Mouse (Mus musculus) embryonic facial prominence, embryonic 11.5 days (tissue): Measurements from ENCODE around the gene Olfr270. TPM values are rescaled to one million over a fixed set of nuclear protein-coding genes. Genes with fewer than 3 reads are reported as not detected.

Experiments
- ATAC-seq: fragments of 200-750 bp; cut with Nextera tagmentation; replicated peaks from 2 replicates; pipeline ENCODE4 v1.8.0; 2017; ENCODE audit warnings: low read depth; ENCODE audit not compliant: insufficient number of reproducible peaks, low FRiP score, low TSS enrichment
- DNase-seq: peaks from one replicate; pipeline ENCODE4 v3.0.0-alpha.2; 2015; ENCODE audit warnings: low spot score
- H3K27ac ChIP-seq: fragments of 300-500 bp; sonication (generic); replicated peaks from 2 replicates; pipeline ENCODE4 v1.5.1; 2014; ENCODE audit warnings: mild to moderate bottlenecking, low read depth, low read length, control low read depth
- H3K27me3 ChIP-seq: fragments of 300-500 bp; sonication (generic); 2 replicates; pipeline ENCODE4 v1.6.1; 2014; ENCODE audit warnings: mild to moderate bottlenecking, low read length, moderate library complexity, mixed read lengths; ENCODE audit not compliant: control insufficient read depth, insufficient read depth
- H3K36me3 ChIP-seq: fragments of 300-500 bp; sonication (generic); replicated peaks from 2 replicates; pipeline ENCODE4 v1.6.1; 2014; ENCODE audit warnings: low read depth, mild to moderate bottlenecking, low read length, moderate library complexity, mixed read lengths; ENCODE audit not compliant: control insufficient read depth, insufficient read depth
- H3K4me1 ChIP-seq: fragments of 300-500 bp; sonication (generic); 2 replicates; pipeline ENCODE4 v1.6.1; 2014; ENCODE audit warnings: low read length, mixed read lengths; ENCODE audit not compliant: control insufficient read depth, insufficient read depth
- H3K4me2 ChIP-seq: fragments of 300-500 bp; sonication (generic); 2 replicates; pipeline ENCODE4 v1.6.1; 2014; ENCODE audit warnings: low read depth, mild to moderate bottlenecking, control low read depth, low read length, moderate library complexity
- H3K4me3 ChIP-seq: fragments of 300-500 bp; sonication (generic); 2 replicates; pipeline ENCODE4 v1.5.1; 2014; ENCODE audit warnings: low read depth, low read length, control low read depth
- H3K9ac ChIP-seq: fragments of 300-500 bp; sonication (generic); replicated peaks from 2 replicates; pipeline ENCODE4 v1.6.1; 2014; ENCODE audit warnings: mild to moderate bottlenecking, control low read depth, low read length
- H3K9me3 ChIP-seq: fragments of 300-500 bp; sonication (generic); replicated peaks from 2 replicates; pipeline ENCODE4 v1.6.1; 2016; ENCODE audit warnings: mild to moderate bottlenecking, low read length, inconsistent platforms, mixed read lengths; ENCODE audit not compliant: control insufficient read depth
- WGBS: fragments of 180-500 bp; shearing (Covaris S2); extraction: QIAGEN DNeasy Blood & Tissue Kit; methylation state at CpG from one replicate; pipeline ENCODE4 v1.1.7; 2014; 5-methylcytosine and 5-hydroxymethylcytosine counted together
- polyA plus RNA-seq: library from polyadenylated mRNA; unstranded; fragments of >200 nt; fragmentation: Nextera tagmentation; extraction: Ambion mirVana; gene quantifications from 2 replicates; pipeline ENCODE4 v1.2.1, GENCODE M21; 2014

Olfr270 gene
- polyA plus RNA-seq, 1 experiment from 2014 or later = not detected

- WGBS = 73% methylated on average over 2 of the region's 2 CpGs
These were observed 20.9 kb downstream of the Olfr270 start for GRCm38 (mm10) chr4:52985216-52985615.

DNA sequence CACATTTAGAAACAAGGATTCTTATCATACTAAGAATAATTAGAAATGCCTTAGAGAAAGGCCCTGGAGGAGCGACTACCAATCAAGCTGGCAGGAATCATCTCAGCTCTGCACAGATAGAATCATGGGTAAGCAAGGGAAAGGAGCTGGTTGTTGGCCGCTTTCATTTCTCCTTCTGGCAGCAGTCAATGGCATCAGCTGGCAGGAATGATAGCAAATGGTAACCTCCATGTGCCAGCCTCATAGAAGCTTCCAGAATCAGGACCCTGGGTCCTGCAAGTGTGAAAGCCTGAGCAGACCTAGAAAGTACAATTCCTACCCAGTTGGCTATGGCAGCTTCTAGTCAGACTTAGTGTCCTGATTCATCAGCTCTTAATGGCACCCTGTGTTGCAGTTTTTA, 21.9 kb downstream of the Olfr270 start:
- DNase-seq (no peak), ATAC-seq (no peak)
- H3K27ac ChIP-seq = no peak overlapping the region
- no peaks in the 10 kb centered on the region for H3K27me3 ChIP-seq
- no peak overlapping the region for H3K4me3 ChIP-seq
- no peaks in the 10 kb centered on the region for H3K9me3 ChIP-seq
- WGBS = 84% methylated on average over 2 of the region's 2 CpGs
- H3K36me3 ChIP-seq = no peaks in the 10 kb centered on the region
- H3K4me1 ChIP-seq = no peaks in the 10 kb centered on the region
- no peak overlapping the region for H3K4me2 ChIP-seq
- no peak overlapping the region for H3K9ac ChIP-seq

More at GRCm38 (mm10) chr4:52985216-52985615, 20.9 kb downstream of the Olfr270 start:
- H3K4me3 ChIP-seq = no peak overlapping the region
- ATAC-seq (no peak), DNase-seq (peak; percentile 36)
- H3K4me1 ChIP-seq = no peaks in the 10 kb centered on the region
- no peak overlapping the region for H3K9ac ChIP-seq
- no peaks in the 10 kb centered on the region for H3K9me3 ChIP-seq
- no peaks in the 10 kb centered on the region for H3K27me3 ChIP-seq
- no peak overlapping the region for H3K4me2 ChIP-seq
- no peaks in the 10 kb centered on the region for H3K36me3 ChIP-seq
- H3K27ac ChIP-seq = no peak overlapping the region

GRCm38 (mm10) chr4:52989248-52989647, 24.9 kb downstream of the Olfr270 start, which contains the start of gene Nipsnap3a:
Gene Nipsnap3a (plus strand): TSS chr4:52989272.
- H3K27ac ChIP-seq = no peak within 1 kb of the TSS
- no peaks in the 10 kb centered on the region for H3K27me3 ChIP-seq
- no peaks in the 10 kb centered on the region for H3K4me1 ChIP-seq
- 31% methylated on average over 12 of the region's 12 CpGs for WGBS
- DNase-seq (peak; percentile 31), ATAC-seq (0 out of 2 replicates have a peak, but pooled peaks have one; percentile 39)
- H3K9ac ChIP-seq = 0 out of 2 replicates have a peak within 1 kb of the TSS, but pooled peaks have one; percentile 27
- no peaks in the 10 kb centered on the region for H3K9me3 ChIP-seq
- peak within 1 kb of the TSS; percentile 33 for H3K4me2 ChIP-seq
- no peak within 1 kb of the TSS for H3K4me3 ChIP-seq
- H3K36me3 ChIP-seq = no peaks in the 10 kb centered on the region

DNA sequence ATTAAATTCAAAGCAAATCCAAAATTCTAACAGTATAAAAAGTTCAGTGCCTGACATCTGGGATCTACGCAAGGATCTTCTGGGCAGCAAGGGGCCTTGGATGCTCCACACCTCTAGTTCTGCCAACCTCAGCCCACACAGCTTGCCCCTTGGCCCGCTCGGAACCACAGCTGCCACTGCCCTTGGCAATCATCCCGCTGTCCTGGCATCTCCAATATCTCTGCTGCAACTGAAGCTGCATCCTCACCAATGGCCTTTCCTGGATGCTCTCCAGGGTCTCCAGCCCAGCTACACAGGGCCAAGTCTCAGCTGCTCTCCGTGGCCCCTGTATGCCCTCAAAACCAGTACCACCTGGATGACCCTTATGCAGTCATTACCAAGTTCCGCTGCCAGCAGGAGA, 35.1 kb downstream of the Olfr270 start:
- Histone ChIP-seq H3K4me1 (no peaks in the 10 kb centered on the region), H3K27ac (no peak overlapping the region), H3K27me3 (no peaks in the 10 kb centered on the region), H3K9me3 (no peaks in the 10 kb centered on the region), H3K9ac (no peak overlapping the region), H3K36me3 (no peaks in the 10 kb centered on the region), H3K4me3 (no peak overlapping the region), H3K4me2 (no peak overlapping the region)
- DNase-seq (no peak), ATAC-seq (no peak)
- WGBS = 93% methylated on average over 6 of the region's 6 CpGs

GRCm38 (mm10) chr4:53000154-53000553, 35.8 kb downstream of the Olfr270 start:
- H3K9me3 ChIP-seq = no peaks in the 10 kb centered on the region
- 84% methylated on average over 8 of the region's 8 CpGs for WGBS
- H3K27ac ChIP-seq = no peak overlapping the region
- no peaks in the 10 kb centered on the region for H3K4me1 ChIP-seq
- ATAC-seq (no peak), DNase-seq (no peak)
- no peak overlapping the region for H3K4me3 ChIP-seq
- H3K4me2 ChIP-seq = no peak overlapping the region
- no peaks in the 10 kb centered on the region for H3K36me3 ChIP-seq
- no peaks in the 10 kb centered on the region for H3K27me3 ChIP-seq
- H3K9ac ChIP-seq = no peak overlapping the region

DNA sequence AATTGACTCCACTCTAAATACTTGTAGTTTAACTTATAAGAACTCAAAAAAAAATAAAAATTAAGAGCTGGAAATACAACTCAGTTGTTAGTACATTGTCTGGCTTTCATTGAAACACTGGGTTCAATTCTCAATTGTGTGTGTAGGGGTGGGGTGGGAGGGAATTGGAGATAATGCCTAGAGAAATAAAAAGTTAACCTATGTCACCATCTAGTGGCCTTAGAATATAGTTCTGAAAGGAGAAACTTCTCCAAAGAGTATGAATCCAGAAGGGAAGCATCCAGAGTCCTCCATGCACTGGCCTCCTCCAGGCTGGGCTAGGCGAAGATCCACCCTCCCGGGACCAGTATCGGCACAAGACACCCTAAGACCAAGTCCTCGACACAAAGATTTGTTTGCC, 44.8 kb downstream of the Olfr270 start:
- H3K9ac ChIP-seq = no peak overlapping the region
- H3K4me3 ChIP-seq = no peak overlapping the region
- H3K27me3 ChIP-seq = no peaks in the 10 kb centered on the region
- no peak overlapping the region for H3K4me2 ChIP-seq
- DNase-seq (peak; percentile 61), ATAC-seq (no peak)
- WGBS = 75% methylated on average over 4 of the region's 4 CpGs
- H3K4me1 ChIP-seq = no peaks in the 10 kb centered on the region
- H3K9me3 ChIP-seq = no peaks in the 10 kb centered on the region
- no peaks in the 10 kb centered on the region for H3K36me3 ChIP-seq
- H3K27ac ChIP-seq = no peak overlapping the region

GRCm38 (mm10) chr4:53009871-53010270, 45.5 kb downstream of the Olfr270 start:
- DNase-seq (no peak), ATAC-seq (no peak)
- Histone ChIP-seq H3K27ac (no peak overlapping the region), H3K36me3 (no peaks in the 10 kb centered on the region), H3K4me3 (no peak overlapping the region), H3K9me3 (no peaks in the 10 kb centered on the region), H3K4me2 (no peak overlapping the region), H3K27me3 (no peaks in the 10 kb centered on the region), H3K9ac (no peak overlapping the region), H3K4me1 (no peaks in the 10 kb centered on the region)
- WGBS = 93% methylated on average over 4 of the region's 4 CpGs

GRCm38 (mm10) chr4:53011732-53012361, 47.5 kb downstream of the Olfr270 start, which contains the start of gene Nipsnap3b:
Gene Nipsnap3b (plus strand): TSS chr4:53011880.
- Histone ChIP-seq H3K9me3 (no peaks in the 10 kb centered on the region), H3K4me1 (no peaks in the 10 kb centered on the region), H3K27me3 (no peaks in the 10 kb centered on the region), H3K4me3 (peak within 1 kb of the TSS; percentile 71), H3K4me2 (peak within 1 kb of the TSS; percentile 41), H3K36me3 (peaks cover 5% of the 10 kb centered on the region), H3K9ac (peak within 1 kb of the TSS; percentile 76), H3K27ac (peak within 1 kb of the TSS; percentile 62; the same call in 1 of the 2 replicates)
- under 1% methylated on average over 63 of the region's 63 CpGs for WGBS
- ATAC-seq = peak; percentile 93
- DNase-seq = peak; percentile 97
